Mouse (Mus musculus): ENCODE measurements around the gene Ifna12. TPM values are rescaled to one million over a fixed set of nuclear protein-coding genes. Genes with fewer than 3 reads are reported as not detected.

Ifna12 gene
- not detected in 2 replicates for polyA plus RNA-seq (2015; fragmentation: Nextera tagmentation; extraction: Ambion mirVana)

GRCm38 (mm10) chr4:88603276-88603675, at the start of gene Ifna12:
Gene Ifna12 (minus strand): TSS chr4:88603376.

DNA sequence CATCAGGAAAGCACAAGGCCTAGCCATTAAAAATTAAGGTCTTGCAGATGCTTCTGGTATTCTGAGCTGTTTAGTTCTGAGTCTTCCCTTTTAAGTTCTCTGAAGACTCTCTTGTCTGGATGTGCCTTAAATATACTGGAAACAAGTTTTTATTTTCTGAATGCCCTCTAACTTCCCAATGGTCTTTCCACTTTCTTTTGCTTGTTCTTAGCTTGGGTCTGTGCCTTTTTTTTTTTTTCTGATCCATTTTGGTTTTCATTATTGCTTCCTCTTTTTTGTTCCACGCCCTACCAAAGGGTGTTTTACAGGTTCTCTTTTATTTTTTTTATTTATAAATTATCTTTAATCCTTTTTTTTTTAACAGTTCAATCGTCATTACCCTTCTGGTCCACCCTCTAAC, 41.2 kb upstream of the Ifna12 start, which contains the start of gene Ifna13:
Ifna13 (minus strand) TSS at position 101 of the 400 bp plus-strand sequence.

GRCm38 (mm10) chr4:88634311-88634710, 31.1 kb upstream of the Ifna12 start, which contains the start of gene C87499:
Gene C87499 (minus strand): TSS chr4:88634411.

DNA sequence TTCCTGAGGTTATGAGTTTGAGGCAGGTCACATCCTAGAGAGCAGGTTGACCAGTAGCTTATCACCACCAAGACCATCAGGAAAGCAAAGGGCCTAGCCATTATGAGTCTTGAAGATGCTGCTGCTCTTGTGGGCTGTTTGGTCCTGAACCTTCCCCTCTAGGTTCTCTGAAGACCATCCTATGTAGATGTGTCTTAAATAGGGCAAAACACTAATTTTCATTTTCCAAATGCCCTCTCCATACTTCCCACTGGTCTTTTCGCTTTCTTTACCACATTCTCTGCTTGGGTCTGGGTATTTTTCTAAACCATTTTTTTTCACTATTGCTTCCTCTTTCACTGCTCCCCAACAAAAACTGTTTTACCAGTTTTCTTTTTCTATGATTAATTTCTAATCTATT, 10.9 kb downstream of the Ifna12 start, which contains the start of gene Ifna9:
Ifna9 (minus strand) TSS at position 101 of the 400 bp plus-strand sequence.

GRCm38 (mm10) chr4:88571698-88572097, 31.5 kb downstream of the Ifna12 start, which contains the start of gene Ifna14:
Gene Ifna14 (minus strand): TSS chr4:88571798.

GRCm38 (mm10) chr4:88558145-88558544, 45.0 kb downstream of the Ifna12 start, which contains the start of gene Ifna15:
Gene Ifna15 (minus strand): TSS chr4:88558245.

Other genes with a start within 250 kb of the Ifna12 start
- gene Hacd4, start 164.4 kb downstream of the Ifna12 start, polyA plus RNA-seq (2015; fragmentation: Nextera tagmentation; extraction: Ambion mirVana), result 16.6 and 18.9 TPM in 2 replicates
- gene Ifnb1, start 80.6 kb downstream of the Ifna12 start, polyA plus RNA-seq (2015; fragmentation: Nextera tagmentation; extraction: Ambion mirVana), result not detected in 2 replicates
- gene Ifna15, start 45.1 kb downstream of the Ifna12 start, polyA plus RNA-seq (2015; fragmentation: Nextera tagmentation; extraction: Ambion mirVana), result not detected in 2 replicates
- not detected in 2 replicates for gene Ifna14, start 31.6 kb downstream of the Ifna12 start, polyA plus RNA-seq (2015; fragmentation: Nextera tagmentation; extraction: Ambion mirVana)
- not detected in 2 replicates for gene Ifna9, start 11.0 kb downstream of the Ifna12 start, polyA plus RNA-seq (2015; fragmentation: Nextera tagmentation; extraction: Ambion mirVana)
- not detected in 2 replicates for gene C87499, start 31.0 kb upstream of the Ifna12 start, polyA plus RNA-seq (2015; fragmentation: Nextera tagmentation; extraction: Ambion mirVana)
- gene Ifna13, start 41.1 kb upstream of the Ifna12 start, polyA plus RNA-seq (2015; fragmentation: Nextera tagmentation; extraction: Ambion mirVana), result not detected in 2 replicates
- not detected in 2 replicates for gene Ifna16, start 73.5 kb upstream of the Ifna12 start, polyA plus RNA-seq (2015; fragmentation: Nextera tagmentation; extraction: Ambion mirVana)
- not detected in 2 replicates for gene Ifna2, start 80.5 kb upstream of the Ifna12 start, polyA plus RNA-seq (2015; fragmentation: Nextera tagmentation; extraction: Ambion mirVana)
- not detected in 2 replicates for gene Ifnab, start 88.0 kb upstream of the Ifna12 start, polyA plus RNA-seq (2015; fragmentation: Nextera tagmentation; extraction: Ambion mirVana)
- gene Gm26566, start 118.4 kb upstream of the Ifna12 start, polyA plus RNA-seq (2015; fragmentation: Nextera tagmentation; extraction: Ambion mirVana), result 0.34 and 0.37 TPM in 2 replicates
- gene Klhl9, start 119.1 kb upstream of the Ifna12 start, polyA plus RNA-seq (2015; fragmentation: Nextera tagmentation; extraction: Ambion mirVana), result 47.0 and 61.7 TPM in 2 replicates
- not detected in 2 replicates for gene Gm13271, start 151.5 kb upstream of the Ifna12 start, polyA plus RNA-seq (2015; fragmentation: Nextera tagmentation; extraction: Ambion mirVana)
- gene Gm13283, start 156.7 kb upstream of the Ifna12 start, polyA plus RNA-seq (2015; fragmentation: Nextera tagmentation; extraction: Ambion mirVana), result 0.28 and 0.35 TPM in 2 replicates
- gene Gm13290, start 170.5 kb upstream of the Ifna12 start, polyA plus RNA-seq (2015; fragmentation: Nextera tagmentation; extraction: Ambion mirVana), result not detected in 2 replicates
- gene Gm13289, start 173.5 kb upstream of the Ifna12 start, polyA plus RNA-seq (2015; fragmentation: Nextera tagmentation; extraction: Ambion mirVana), result not detected in 2 replicates
- gene Gm13272, start 176.5 kb upstream of the Ifna12 start, polyA plus RNA-seq (2015; fragmentation: Nextera tagmentation; extraction: Ambion mirVana), result not detected in 2 replicates
- 0.17 and 0.28 TPM in 2 replicates for gene Ifnz, start 178.8 kb upstream of the Ifna12 start, polyA plus RNA-seq (2015; fragmentation: Nextera tagmentation; extraction: Ambion mirVana)
- not detected in 2 replicates for gene Gm13276, start 182.3 kb upstream of the Ifna12 start, polyA plus RNA-seq (2015; fragmentation: Nextera tagmentation; extraction: Ambion mirVana)
- gene Gm13277, start 185.3 kb upstream of the Ifna12 start, polyA plus RNA-seq (2015; fragmentation: Nextera tagmentation; extraction: Ambion mirVana), result not detected in 2 replicates
- gene Gm13278, start 188.2 kb upstream of the Ifna12 start, polyA plus RNA-seq (2015; fragmentation: Nextera tagmentation; extraction: Ambion mirVana), result not detected in 2 replicates
- not detected in 2 replicates for gene Gm13275, start 191.1 kb upstream of the Ifna12 start, polyA plus RNA-seq (2015; fragmentation: Nextera tagmentation; extraction: Ambion mirVana)
- gene Gm13279, start 194.0 kb upstream of the Ifna12 start, polyA plus RNA-seq (2015; fragmentation: Nextera tagmentation; extraction: Ambion mirVana), result not detected in 2 replicates
- gene Gm13285, start 196.3 kb upstream of the Ifna12 start, polyA plus RNA-seq (2015; fragmentation: Nextera tagmentation; extraction: Ambion mirVana), result 1.6 and 1.7 TPM in 2 replicates
- gene Gm13287, start 199.9 kb upstream of the Ifna12 start, polyA plus RNA-seq (2015; fragmentation: Nextera tagmentation; extraction: Ambion mirVana), result not detected in 2 replicates
- 0.21 TPM in 1 of 2 replicates, not detected in the other for gene Gm13288, start 202.2 kb upstream of the Ifna12 start, polyA plus RNA-seq (2015; fragmentation: Nextera tagmentation; extraction: Ambion mirVana)
- gene Ifna7, start 212.9 kb upstream of the Ifna12 start, polyA plus RNA-seq (2015; fragmentation: Nextera tagmentation; extraction: Ambion mirVana), result not detected in 2 replicates
- not detected in 2 replicates for gene Ifna11, start 216.6 kb upstream of the Ifna12 start, polyA plus RNA-seq (2015; fragmentation: Nextera tagmentation; extraction: Ambion mirVana)
- not detected in 2 replicates for gene Ifna6, start 224.0 kb upstream of the Ifna12 start, polyA plus RNA-seq (2015; fragmentation: Nextera tagmentation; extraction: Ambion mirVana)
- gene Ifna5, start 232.1 kb upstream of the Ifna12 start, polyA plus RNA-seq (2015; fragmentation: Nextera tagmentation; extraction: Ambion mirVana), result not detected in 2 replicates
- not detected in 2 replicates for gene Ifna4, start 238.5 kb upstream of the Ifna12 start, polyA plus RNA-seq (2015; fragmentation: Nextera tagmentation; extraction: Ambion mirVana)
- not detected in 2 replicates for gene Ifna1, start 246.7 kb upstream of the Ifna12 start, polyA plus RNA-seq (2015; fragmentation: Nextera tagmentation; extraction: Ambion mirVana)